Mouse (Mus musculus) layer of hippocampus, adult 11-12 months (tissue): ENCODE data around the gene Camta1.

Experiments
- DNase-seq: peaks from one replicate; pipeline ENCODE4 v3.0.0; 2022; ENCODE audit warnings: low spot score

The Camta1 gene

GRCm38 (mm10) chr4:151684596-151684995 lies 177.1 kb downstream of the Camta1 start:
- DNase-seq: no peak

GRCm38 (mm10) chr4:151682831-151683488 lies 178.7 kb downstream of the Camta1 start:
- DNase-seq: no peak

- DNase-seq: no peak
Observed at GRCm38 (mm10) chr4:151672452-151672851, 189.2 kb downstream of the Camta1 start.

GRCm38 (mm10) chr4:151666411-151666901 lies 195.2 kb downstream of the Camta1 start:
- peak; percentile 25 for DNase-seq

- DNase-seq: no peak
Observed at GRCm38 (mm10) chr4:151661486-151661885, 200.2 kb downstream of the Camta1 start.

- DNase-seq: no peak
Observed at GRCm38 (mm10) chr4:151656427-151656826, 205.2 kb downstream of the Camta1 start.

GRCm38 (mm10) chr4:151655637-151656385 lies 205.9 kb downstream of the Camta1 start:
- DNase-seq: no peak

- no peak for DNase-seq
Observed at GRCm38 (mm10) chr4:151655227-151655626, 206.4 kb downstream of the Camta1 start.

- no peak for DNase-seq
Observed at GRCm38 (mm10) chr4:151642418-151642817, 219.3 kb downstream of the Camta1 start.

GRCm38 (mm10) chr4:151640971-151641370 lies 220.7 kb downstream of the Camta1 start:
- no peak for DNase-seq

- DNase-seq: no peak
Observed at GRCm38 (mm10) chr4:151638941-151639340, 222.7 kb downstream of the Camta1 start.

- DNase-seq: no peak
Observed at GRCm38 (mm10) chr4:151637348-151637747, 224.3 kb downstream of the Camta1 start.

GRCm38 (mm10) chr4:151634771-151635170 lies 226.9 kb downstream of the Camta1 start:
- no peak for DNase-seq

- DNase-seq: no peak
Observed at GRCm38 (mm10) chr4:151633795-151634194, 227.9 kb downstream of the Camta1 start.

GRCm38 (mm10) chr4:151632321-151632720 lies 229.4 kb downstream of the Camta1 start:
- DNase-seq: no peak

GRCm38 (mm10) chr4:151630664-151631063 lies 231.0 kb downstream of the Camta1 start:
- DNase-seq: no peak

GRCm38 (mm10) chr4:151630231-151630630 lies 231.4 kb downstream of the Camta1 start:
- DNase-seq: no peak

- DNase-seq: no peak
Observed at GRCm38 (mm10) chr4:151619541-151620016, 242.1 kb downstream of the Camta1 start.

GRCm38 (mm10) chr4:151618420-151619310 lies 243.0 kb downstream of the Camta1 start:
- DNase-seq: no peak

GRCm38 (mm10) chr4:151611621-151612020 lies 250.1 kb downstream of the Camta1 start:
- DNase-seq: no peak

GRCm38 (mm10) chr4:151610266-151610665 lies 251.4 kb downstream of the Camta1 start:
- peak; percentile 61 for DNase-seq

GRCm38 (mm10) chr4:151604907-151605306 lies 256.8 kb downstream of the Camta1 start:
- DNase-seq: no peak
